Mouse (Mus musculus): ENCODE data around the gene Haghl.

The Haghl gene

GRCm38 (mm10) chr17:25818851-25819780, 33.6 kb upstream of the Haghl start:
- peak; percentile 49 for DNase-seq

- no peak for DNase-seq
Measured at GRCm38 (mm10) chr17:25817662-25818061, 32.2 kb upstream of the Haghl start.

- peak; percentile 75 for DNase-seq
Measured at GRCm38 (mm10) chr17:25813471-25813870, 28.0 kb upstream of the Haghl start.

DNA sequence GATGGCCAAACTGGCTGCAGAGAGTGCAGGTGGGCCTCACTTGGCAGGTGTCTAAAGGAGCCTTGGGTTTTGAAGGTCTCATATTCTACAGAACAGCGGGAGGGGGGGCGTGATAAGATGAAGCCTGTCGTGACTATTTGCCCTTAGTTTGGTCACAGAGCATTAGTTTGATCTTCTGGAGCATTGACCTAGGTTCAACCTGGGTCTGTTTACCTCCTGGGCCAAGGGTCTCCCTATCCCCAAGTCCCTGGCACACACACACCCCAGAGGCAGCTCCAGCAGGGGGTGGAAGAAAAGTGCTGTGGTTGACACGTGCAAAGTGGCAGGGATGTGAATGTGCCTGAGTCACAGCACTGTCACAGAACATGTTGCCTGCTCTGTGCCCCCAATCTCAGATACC, 25.4 kb upstream of the Haghl start:
- peak; percentile 69 for DNase-seq

DNA sequence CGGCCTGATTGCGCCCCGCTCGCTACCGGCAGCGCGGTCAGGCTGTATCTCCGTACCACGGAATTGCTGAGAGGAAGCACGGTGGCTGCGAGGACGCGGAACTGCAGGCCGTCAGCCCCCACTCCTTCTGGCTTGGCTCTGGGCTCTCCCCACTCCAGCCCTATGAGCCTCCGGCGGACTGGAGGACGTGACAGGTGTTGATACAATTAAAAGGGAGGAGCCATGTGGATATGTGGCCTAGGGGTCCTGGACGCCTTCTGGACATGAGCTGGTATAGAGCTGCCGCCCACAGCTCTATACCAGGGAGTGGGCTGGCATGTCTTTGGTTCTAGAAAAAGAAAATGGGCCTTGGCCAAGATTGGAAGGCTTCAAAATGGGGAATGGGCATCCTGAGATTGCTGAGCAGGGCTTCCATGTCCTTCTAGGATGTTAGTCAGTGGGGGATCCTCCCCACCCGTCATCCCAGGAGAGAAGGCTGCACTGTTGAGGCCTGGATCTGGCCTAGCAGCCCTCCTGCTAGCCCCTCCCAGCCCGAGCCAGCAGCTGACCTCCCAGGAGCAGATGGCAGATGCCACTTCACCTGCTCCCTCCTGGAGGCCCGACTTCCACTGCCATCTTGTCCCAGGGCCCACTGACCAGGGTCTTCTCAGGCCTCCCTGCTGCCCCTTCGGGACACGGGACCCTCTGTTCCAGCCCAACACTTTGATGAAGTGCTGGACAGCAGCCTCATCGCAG, 24.3 kb upstream of the Haghl start:
- DNase-seq: peak; percentile 90

DNA sequence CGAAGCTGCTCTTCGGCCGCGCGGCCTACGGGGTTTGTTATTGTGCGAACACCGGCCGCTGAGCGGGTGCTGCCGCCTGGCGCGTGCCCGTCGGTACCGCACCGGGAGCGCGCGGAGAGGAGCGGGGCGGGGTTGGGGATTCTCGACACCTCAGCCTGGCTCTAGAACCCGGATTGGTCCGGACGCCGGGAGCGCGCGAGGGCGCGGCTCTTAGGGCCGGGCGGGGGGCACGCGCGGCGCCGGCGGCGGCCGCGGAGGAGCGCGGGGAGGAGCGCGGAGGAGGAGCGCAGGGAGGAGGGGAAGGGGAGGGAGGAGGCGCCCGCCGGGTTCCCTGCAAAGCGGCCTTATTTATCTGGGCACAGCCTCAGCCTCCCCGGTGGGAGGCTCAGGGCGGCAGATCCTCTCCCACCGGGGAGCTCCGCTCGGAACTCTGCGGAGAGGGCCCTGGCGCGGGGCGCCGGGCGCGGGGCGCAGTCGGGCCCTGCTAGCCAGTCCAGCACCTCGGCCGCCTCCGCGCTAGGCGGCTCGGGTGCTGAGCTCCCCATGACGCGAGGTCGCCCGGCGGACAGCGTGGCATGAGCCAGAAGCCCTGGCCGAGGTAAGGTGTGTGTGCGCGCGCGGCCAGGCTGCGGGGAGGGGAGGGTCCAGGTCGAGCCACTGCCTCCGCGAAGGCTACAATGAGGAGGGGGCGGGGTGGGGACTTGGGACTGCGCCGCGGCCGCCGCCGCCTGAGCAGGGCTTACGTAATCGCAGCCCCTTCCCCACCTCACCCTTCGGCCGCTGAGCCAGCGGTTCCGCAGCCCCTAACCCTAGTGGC, 23.5 kb upstream of the Haghl start, which contains the start of gene Fbxl16:
Gene Fbxl16, plus strand, starts transcription at position 297 of the 817 bp plus-strand sequence.
- DNase-seq: peak; percentile 97

DNA sequence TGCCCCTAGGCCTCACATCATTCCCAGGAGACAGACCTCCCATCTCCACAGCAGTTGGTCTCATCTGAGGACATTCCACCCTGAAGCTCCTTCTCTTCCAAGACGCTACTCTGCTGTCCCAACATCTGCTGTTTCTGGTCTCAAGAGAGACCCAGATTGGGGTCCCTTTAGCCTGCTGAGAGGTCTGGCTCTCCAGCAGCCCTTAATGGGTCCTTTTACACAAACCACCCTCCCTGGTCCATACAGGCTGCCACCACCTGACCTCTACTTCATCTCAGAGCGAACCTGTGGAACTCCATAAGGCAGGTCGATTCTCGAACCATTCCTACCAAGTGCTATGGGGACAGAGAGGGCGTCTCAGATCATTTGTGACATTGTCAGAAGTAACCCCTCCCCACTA, 22.6 kb upstream of the Haghl start:
- DNase-seq: peak; percentile 64

GRCm38 (mm10) chr17:25807452-25807851, 22.0 kb upstream of the Haghl start:
- peak; percentile 40 for DNase-seq

DNA sequence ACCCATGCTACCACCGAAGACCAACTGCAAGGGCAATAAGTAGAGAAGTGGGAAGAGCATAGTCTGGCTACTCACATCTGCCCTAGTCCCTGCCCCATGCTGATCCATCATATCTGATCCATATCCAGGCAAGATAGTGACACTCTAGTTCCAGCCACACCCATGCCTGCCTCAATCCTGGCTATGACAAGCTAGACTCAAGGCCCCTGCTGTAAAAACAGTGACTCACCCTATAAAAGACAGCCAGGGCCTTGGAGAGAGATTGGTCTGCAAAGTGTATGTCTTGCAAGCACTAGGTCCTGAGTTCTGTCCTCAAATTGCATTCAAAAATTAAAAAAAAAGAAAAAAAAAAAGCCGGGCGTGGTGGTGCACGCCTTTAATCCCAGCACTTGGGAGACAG, 21.0 kb upstream of the Haghl start:
- peak; percentile 43 for DNase-seq

DNA sequence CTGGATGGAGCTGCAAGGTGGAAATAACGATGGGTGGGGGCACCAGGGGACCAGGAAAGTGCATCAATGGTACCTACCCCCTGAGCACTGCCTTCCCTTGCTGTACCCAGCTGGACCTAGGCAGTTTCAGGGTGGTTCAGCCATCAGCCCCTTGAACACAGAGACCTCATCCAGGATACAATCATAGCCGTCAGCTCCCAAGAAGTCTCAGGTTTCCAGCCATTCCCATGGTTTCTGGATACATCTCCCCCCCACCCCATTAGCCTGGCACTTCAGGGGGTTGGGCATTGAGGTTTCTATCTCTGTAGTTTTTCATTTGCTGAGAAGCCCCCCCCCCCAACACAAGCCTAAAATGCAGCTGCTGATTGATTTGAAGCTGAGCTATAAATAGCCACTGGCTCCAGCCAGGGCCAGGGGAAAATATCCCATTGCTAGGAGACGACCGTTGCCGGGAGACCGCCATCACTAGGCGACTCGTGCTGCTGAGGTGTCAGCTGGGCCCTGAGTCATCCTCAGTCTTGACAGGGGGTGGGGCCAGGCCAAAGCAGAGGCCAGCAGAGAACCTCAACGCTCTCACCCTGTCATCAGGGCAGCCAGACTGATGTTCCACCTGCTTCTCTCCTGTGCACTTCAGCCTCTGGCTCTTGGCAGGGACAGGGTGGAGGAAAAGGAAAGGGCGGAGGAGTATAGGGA, 17.5 kb upstream of the Haghl start:
- DNase-seq: peak; percentile 58

- DNase-seq: peak; percentile 71
Measured at GRCm38 (mm10) chr17:25801029-25801428, 15.6 kb upstream of the Haghl start.

GRCm38 (mm10) chr17:25796951-25797369, 11.5 kb upstream of the Haghl start, which contains the start of gene Metrn:
TSS of gene Metrn (minus strand) at chr17:25797136.
- peak; percentile 74 for DNase-seq

- no peak for DNase-seq
Measured at GRCm38 (mm10) chr17:25796211-25796771, 10.8 kb upstream of the Haghl start.

GRCm38 (mm10) chr17:25795609-25796092, 10.2 kb upstream of the Haghl start, which contains the start of gene AC134908.4:
TSS of gene AC134908.4 (minus strand) at chr17:25795659.
- peak; percentile 74 for DNase-seq

DNA sequence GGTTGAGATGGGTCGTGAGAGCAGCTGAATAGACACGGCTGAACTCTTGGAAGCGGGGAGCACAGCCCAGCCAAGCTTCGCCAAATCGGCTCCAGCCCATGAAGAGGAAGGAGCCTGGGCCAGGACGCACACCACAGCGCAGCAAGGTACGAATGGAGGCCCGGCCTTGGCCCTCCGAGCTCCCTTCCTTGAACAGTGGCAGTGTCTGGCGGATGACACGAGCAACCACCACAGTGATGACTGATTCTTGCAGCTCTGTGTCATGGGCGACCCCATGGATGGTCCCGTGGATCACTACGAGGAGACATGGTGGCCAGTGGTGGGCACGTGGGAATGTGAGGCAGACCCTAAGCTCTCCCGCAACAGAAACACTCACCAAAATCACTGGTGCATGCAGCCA, 9.5 kb upstream of the Haghl start:
- DNase-seq: no peak

GRCm38 (mm10) chr17:25794197-25794596, 8.7 kb upstream of the Haghl start:
- DNase-seq: no peak

GRCm38 (mm10) chr17:25792615-25793014, 7.1 kb upstream of the Haghl start, which contains the start of gene Fam173a:
TSS of gene Fam173a (minus strand) at chr17:25792901.
- DNase-seq: peak; percentile 76

DNA sequence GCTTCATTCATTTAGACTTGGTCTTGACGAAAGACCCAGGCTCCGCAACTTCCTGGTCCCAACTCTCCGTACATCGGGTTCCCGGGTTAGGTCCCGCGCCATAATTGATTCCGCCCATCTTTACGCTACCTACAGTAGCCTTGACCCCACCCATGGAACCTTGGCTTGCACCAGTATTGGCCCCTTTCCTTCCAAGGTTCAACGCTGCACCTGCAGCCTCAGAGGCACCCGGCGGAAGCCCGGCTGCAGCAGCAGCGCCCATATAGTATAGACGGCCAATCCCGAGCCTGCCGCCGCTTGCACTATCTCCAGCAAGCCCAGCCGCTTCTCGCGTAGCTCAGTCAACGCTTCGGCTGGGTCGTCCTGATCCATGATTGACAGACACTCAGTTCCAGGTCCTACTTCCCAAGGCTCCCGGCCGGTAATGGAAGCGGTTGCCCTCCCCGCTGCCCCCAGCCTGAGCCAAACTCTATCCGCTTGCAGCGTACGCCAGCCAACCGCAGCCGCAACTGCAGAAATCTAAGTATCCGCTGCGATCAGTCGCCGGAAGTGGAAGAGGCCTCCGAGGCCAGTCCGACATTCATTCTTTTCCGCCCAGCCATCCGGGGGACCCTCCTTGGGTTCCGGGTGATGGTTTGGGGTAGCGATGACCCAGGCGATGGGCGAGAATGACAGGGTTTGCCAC, 6.5 kb upstream of the Haghl start:
- peak; percentile 85 for DNase-seq

- DNase-seq: no peak
Measured at GRCm38 (mm10) chr17:25791320-25791842, 5.9 kb upstream of the Haghl start.

GRCm38 (mm10) chr17:25786781-25787504, 1.5 kb upstream of the Haghl start:
- DNase-seq: no peak
